Mouse (Mus musculus): ENCODE measurements around the gene Ranbp10. TPM values are rescaled to one million over a fixed set of nuclear protein-coding genes. Genes with fewer than 3 reads are reported as not detected.

Gene Ranbp10
- polyA plus RNA-seq, 1 experiment from 2014 or later, result 7.0 TPM

- Histone ChIP-seq H3K4me2 (ENCODE audit: low read length) (no peak overlapping the region), H3K27ac (peak overlapping the region; percentile 0; the same call in 1 of the 2 replicates)
- no peak for ATAC-seq (replicated peaks; ENCODE audit: low FRiP score, low read depth)
These were observed 19.4 kb downstream of the Ranbp10 start for GRCm38 (mm10) chr8:105807766-105808165.

GRCm38 (mm10) chr8:105805964-105806363 lies 21.2 kb downstream of the Ranbp10 start:
- 47% methylated on average over 1 of the region's 1 CpGs for WGBS
- Histone ChIP-seq H3K4me3 (replicated peaks; ENCODE audit: low read depth, low read length) (no peak overlapping the region), H3K36me3 (ENCODE audit: insufficient read depth, low read length) (no peaks in the 10 kb centered on the region), H3K9me3 (replicated peaks; ENCODE audit: low read length) (no peaks in the 10 kb centered on the region), H3K9ac (ENCODE audit: low read depth, low read length) (no peak overlapping the region), H3K4me1 (replicated peaks; ENCODE audit: insufficient read depth, low read length) (0 out of 2 replicates have a peak, but pooled peaks cover 6% of the 10 kb centered on the region), H3K27ac (no peak overlapping the region), H3K27me3 (ENCODE audit: insufficient read depth, low read length) (no peaks in the 10 kb centered on the region), H3K4me2 (ENCODE audit: low read length) (no peak overlapping the region)
- ATAC-seq (replicated peaks; ENCODE audit: low FRiP score, low read depth), result no peak
- no peak for TF ChIP-seq CTCF (IDR thresholded peaks at IDR 0.05; ENCODE audit: low read depth)
- DNase-seq (ENCODE audit: low spot score), result no peak

More at GRCm38 (mm10) chr8:105807766-105808165, 19.4 kb downstream of the Ranbp10 start:
- H3K9ac ChIP-seq (ENCODE audit: low read depth, low read length), result no peak overlapping the region
- H3K36me3 ChIP-seq (ENCODE audit: insufficient read depth, low read length), result no peaks in the 10 kb centered on the region
- H3K4me1 ChIP-seq (replicated peaks; ENCODE audit: insufficient read depth, low read length), result 0 out of 2 replicates have a peak, but pooled peaks cover 6% of the 10 kb centered on the region
- no peak for TF ChIP-seq CTCF (IDR thresholded peaks at IDR 0.05; ENCODE audit: low read depth)
- WGBS, result 50% methylated on average over 5 of the region's 5 CpGs
- no peak overlapping the region for H3K4me3 ChIP-seq (replicated peaks; ENCODE audit: low read depth, low read length)
- DNase-seq (ENCODE audit: low spot score), result peak; percentile 29
- no peaks in the 10 kb centered on the region for H3K27me3 ChIP-seq (ENCODE audit: insufficient read depth, low read length)
- H3K9me3 ChIP-seq (replicated peaks; ENCODE audit: low read length), result no peaks in the 10 kb centered on the region

GRCm38 (mm10) chr8:105805346-105805745 lies 21.8 kb downstream of the Ranbp10 start:
- DNase-seq (ENCODE audit: low spot score), result no peak
- H3K9ac ChIP-seq (ENCODE audit: low read depth, low read length), result no peak overlapping the region
- 0 out of 2 replicates have a peak overlapping the region, but pooled peaks have one; percentile 57 for H3K27ac ChIP-seq
- no peak overlapping the region for H3K4me2 ChIP-seq (ENCODE audit: low read length)
- H3K27me3 ChIP-seq (ENCODE audit: insufficient read depth, low read length), result no peaks in the 10 kb centered on the region
- H3K9me3 ChIP-seq (replicated peaks; ENCODE audit: low read length), result no peaks in the 10 kb centered on the region
- TF ChIP-seq CTCF (IDR thresholded peaks at IDR 0.05; ENCODE audit: low read depth), result no peak
- no peak for ATAC-seq (replicated peaks; ENCODE audit: low FRiP score, low read depth)
- H3K36me3 ChIP-seq (ENCODE audit: insufficient read depth, low read length), result no peaks in the 10 kb centered on the region
- no peak overlapping the region for H3K4me3 ChIP-seq (replicated peaks; ENCODE audit: low read depth, low read length)
- 0 out of 2 replicates have a peak, but pooled peaks cover 6% of the 10 kb centered on the region for H3K4me1 ChIP-seq (replicated peaks; ENCODE audit: insufficient read depth, low read length)
- WGBS, result 72% methylated on average over 3 of the region's 3 CpGs

- H3K27ac ChIP-seq, result peak overlapping the region; percentile 57
- 63% methylated on average over 7 of the region's 7 CpGs for WGBS
- DNase-seq (ENCODE audit: low spot score) (no peak), ATAC-seq (replicated peaks; ENCODE audit: low FRiP score, low read depth) (peak; percentile 80; the same call in 1 of the 2 replicates)
- no peak overlapping the region for H3K4me2 ChIP-seq (ENCODE audit: low read length)
- no peak overlapping the region for H3K4me3 ChIP-seq (replicated peaks; ENCODE audit: low read depth, low read length)
- no peak overlapping the region for H3K9ac ChIP-seq (ENCODE audit: low read depth, low read length)
- no peaks in the 10 kb centered on the region for H3K9me3 ChIP-seq (replicated peaks; ENCODE audit: low read length)
- no peak for TF ChIP-seq CTCF (IDR thresholded peaks at IDR 0.05; ENCODE audit: low read depth)
- H3K27me3 ChIP-seq (ENCODE audit: insufficient read depth, low read length), result no peaks in the 10 kb centered on the region
- H3K36me3 ChIP-seq (ENCODE audit: insufficient read depth, low read length), result no peaks in the 10 kb centered on the region
- H3K4me1 ChIP-seq (replicated peaks; ENCODE audit: insufficient read depth, low read length), result 0 out of 2 replicates have a peak, but pooled peaks cover 6% of the 10 kb centered on the region
These were observed 22.4 kb downstream of the Ranbp10 start for GRCm38 (mm10) chr8:105804797-105805196.

- TF ChIP-seq CTCF (IDR thresholded peaks at IDR 0.05; ENCODE audit: low read depth), result no peak
- Histone ChIP-seq H3K9ac (ENCODE audit: low read depth, low read length) (no peak overlapping the region), H3K27ac (no peak overlapping the region), H3K4me3 (replicated peaks; ENCODE audit: low read depth, low read length) (no peak overlapping the region), H3K4me1 (replicated peaks; ENCODE audit: insufficient read depth, low read length) (peaks cover 11% of the 10 kb centered on the region; the same call in 1 of the 2 replicates), H3K27me3 (ENCODE audit: insufficient read depth, low read length) (no peaks in the 10 kb centered on the region), H3K4me2 (ENCODE audit: low read length) (no peak overlapping the region), H3K9me3 (replicated peaks; ENCODE audit: low read length) (no peaks in the 10 kb centered on the region), H3K36me3 (ENCODE audit: insufficient read depth, low read length) (no peaks in the 10 kb centered on the region)
- WGBS, result 88% methylated on average over 6 of the region's 6 CpGs
- DNase-seq (ENCODE audit: low spot score) (no peak), ATAC-seq (replicated peaks; ENCODE audit: low FRiP score, low read depth) (no peak)
These were observed 25.8 kb downstream of the Ranbp10 start for GRCm38 (mm10) chr8:105801153-105801904.

GRCm38 (mm10) chr8:105799091-105799812 lies 27.9 kb downstream of the Ranbp10 start:
- H3K9me3 ChIP-seq (replicated peaks; ENCODE audit: low read length), result no peaks in the 10 kb centered on the region
- DNase-seq (ENCODE audit: low spot score) (peak; percentile 77), ATAC-seq (replicated peaks; ENCODE audit: low FRiP score, low read depth) (0 out of 2 replicates have a peak, but pooled peaks have one; percentile 57)
- no peak; the same call in 1 of the 2 replicates for TF ChIP-seq CTCF (IDR thresholded peaks at IDR 0.05; ENCODE audit: low read depth)
- WGBS, result 24% methylated on average over 8 of the region's 8 CpGs
- H3K9ac ChIP-seq (ENCODE audit: low read depth, low read length), result no peak overlapping the region
- H3K4me3 ChIP-seq (replicated peaks; ENCODE audit: low read depth, low read length), result no peak overlapping the region
- no peaks in the 10 kb centered on the region for H3K36me3 ChIP-seq (ENCODE audit: insufficient read depth, low read length)
- H3K27me3 ChIP-seq (ENCODE audit: insufficient read depth, low read length), result no peaks in the 10 kb centered on the region
- H3K27ac ChIP-seq, result peak overlapping the region; percentile 65
- H3K4me2 ChIP-seq (ENCODE audit: low read length), result 0 out of 2 replicates have a peak overlapping the region, but pooled peaks have one; percentile 2
- peaks cover 11% of the 10 kb centered on the region; the same call in 1 of the 2 replicates for H3K4me1 ChIP-seq (replicated peaks; ENCODE audit: insufficient read depth, low read length)

All from kidney, postnatal 0 days (tissue).